ENCODE assay signal across 8 mouse cellular contexts in genomic region chr15:97831987-97832640, GRCm38 (mm10). TPM values are rescaled to one million over a fixed set of nuclear protein-coding genes. Genes with fewer than 3 reads are reported as not detected.
DNase-seq lines count a peak whose midpoint lies in the region; ATAC-seq and TF ChIP-seq lines count a peak whose summit lies in the region.

No protein-coding gene starts in this region.

- 3% methylated on average over 10 of the region's 10 CpGs for WGBS in embryonic facial prominence, embryonic 14.5 days
- WGBS in hindbrain, embryonic 10.5 days, result 4% methylated on average over 10 of the region's 10 CpGs
- 19% methylated on average over 10 of the region's 10 CpGs for WGBS in liver, adult 2 months

- intact Hi-C loops in left cerebral cortex, adult 2 months (cut with DNase I), result loop anchor here (2.0 kb wide), 1 partner anchor 47 kb away; no protein-coding TSS in a partner anchor
- intact Hi-C loops in left cerebral cortex, postnatal 14 days (cut with DNase I), result loop anchor here (5.0 kb wide), 1 partner anchor 45 kb away; no protein-coding TSS in a partner anchor

- H3K79me2 ChIP-seq in liver, adult 2 months (ENCODE audit: control insufficient read depth, insufficient read depth, low read length), result no peaks in the 10 kb centered on the region

- TF ChIP-seq POLR2A in liver, adult 2 months (IDR thresholded peaks at IDR 0.05; ENCODE audit: extremely low read depth, insufficient read depth, low read length), result no peak

- H3K9ac ChIP-seq in embryonic facial prominence, embryonic 14.5 days (ENCODE audit: low read depth, low read length), result peak overlapping the region; percentile 97
- H3K9ac ChIP-seq in liver, adult 2 months (ENCODE audit: low read depth, low read length), result peak overlapping the region; percentile 47; the same call in 1 of the 2 replicates

- no peaks in the 10 kb centered on the region for H3K27me3 ChIP-seq in embryonic facial prominence, embryonic 14.5 days (replicated peaks; ENCODE audit: control insufficient read depth, insufficient read depth, low read length)
- peaks cover 11% of the 10 kb centered on the region for H3K27me3 ChIP-seq in hindbrain, embryonic 10.5 days (ENCODE audit: insufficient read depth, poor library complexity, severe bottlenecking)
- H3K27me3 ChIP-seq in liver, adult 2 months (ENCODE audit: control insufficient read depth, insufficient read depth, low read length), result no peaks in the 10 kb centered on the region

- no peaks in the 10 kb centered on the region for H3K9me3 ChIP-seq in embryonic facial prominence, embryonic 14.5 days (ENCODE audit: control insufficient read depth, low read length)
- no peaks in the 10 kb centered on the region for H3K9me3 ChIP-seq in hindbrain, embryonic 10.5 days

- peak overlapping the region; percentile 74 for H3K4me2 ChIP-seq in embryonic facial prominence, embryonic 14.5 days (ENCODE audit: low read depth, low read length)

- TF ChIP-seq CTCF in left cerebral cortex, adult 2 months (IDR thresholded peaks at IDR 0.05), result no peak
- TF ChIP-seq CTCF in liver, adult 2 months (IDR thresholded peaks at IDR 0.05; ENCODE audit: low read depth, low read length), result no peak

- H3K4me1 ChIP-seq in embryonic facial prominence, embryonic 14.5 days (ENCODE audit: control insufficient read depth, insufficient read depth, low read length), result peaks cover 48% of the 10 kb centered on the region
- H3K4me1 ChIP-seq in hindbrain, embryonic 10.5 days (replicated peaks), result peaks cover 72% of the 10 kb centered on the region
- peaks cover 7% of the 10 kb centered on the region; the same call in 1 of the 2 replicates for H3K4me1 ChIP-seq in liver, adult 2 months (ENCODE audit: control insufficient read depth, insufficient read depth, low read length)

- peak overlapping the region; percentile 95 for H3K27ac ChIP-seq in left cerebral cortex, adult 2 months
- H3K27ac ChIP-seq in embryonic facial prominence, embryonic 14.5 days (replicated peaks; ENCODE audit: low read depth, low read length), result peak overlapping the region; percentile 98
- peak overlapping the region; percentile 99 for H3K27ac ChIP-seq in hindbrain, embryonic 10.5 days
- peak overlapping the region; percentile 40 for H3K27ac ChIP-seq in liver, adult 2 months (replicated peaks; ENCODE audit: insufficient read depth, low read depth, low read length)

- H3K36me3 ChIP-seq in embryonic facial prominence, embryonic 14.5 days (ENCODE audit: control insufficient read depth, insufficient read depth, low read length), result no peaks in the 10 kb centered on the region
- H3K36me3 ChIP-seq in hindbrain, embryonic 10.5 days, result no peaks in the 10 kb centered on the region
- H3K36me3 ChIP-seq in liver, adult 2 months (ENCODE audit: control insufficient read depth, insufficient read depth, low read length), result no peaks in the 10 kb centered on the region

- ATAC-seq in embryonic facial prominence, embryonic 14.5 days (ENCODE audit: low read depth), result no peak

- peak overlapping the region; percentile 73 for H3K4me3 ChIP-seq in left cerebral cortex, adult 2 months
- H3K4me3 ChIP-seq in embryonic facial prominence, embryonic 14.5 days (ENCODE audit: low read depth, low read length), result peak overlapping the region; percentile 89
- H3K4me3 ChIP-seq in hindbrain, embryonic 10.5 days, result peak overlapping the region; percentile 91
- peak overlapping the region; percentile 70 for H3K4me3 ChIP-seq in liver, adult 2 months (ENCODE audit: insufficient read depth, low read depth, low read length)

- DNase-seq in left cerebral cortex, adult 2 months (ENCODE audit: extremely low spot score in 1 of 2, low spot score in 2 of 2), result no peak
- DNase-seq in left cerebral cortex, postnatal 14 days (ENCODE audit: low spot score in 2 of 2), result no peak
- peak; percentile 71 for DNase-seq in embryonic facial prominence, embryonic 14.5 days (ENCODE audit: low spot score)
- peak; percentile 69 for DNase-seq in hindbrain, embryonic 10.5 days (ENCODE audit: low spot score)
- peak; percentile 19 for DNase-seq in liver, adult 2 months (ENCODE audit: extremely low read depth, low read depth, low spot score)
- DNase-seq in naive thymus-derived CD4-positive, alpha-beta T cell, adult 2 months (ENCODE audit: low read depth), result peak; percentile 26
- DNase-seq in c-Kit-positive CD71-positive TER-119-positive erythroid progenitor cells, embryonic 14.5 days (ENCODE audit: low spot score), result no peak
- DNase-seq in left cerebral cortex, adult 8-10 months (ENCODE audit: low spot score in 2 of 2), result no peak

RNA-seq across cellular contexts. Expression of gene Hdac7, which starts 12.2 kb away (rescaled TPM):
- 10 to 100 TPM; 38.4 to 41.6 TPM for total RNA-seq in left cerebral cortex, adult 2 months (2021)
- total RNA-seq in left cerebral cortex, postnatal 14 days (2021), result 10 to 100 TPM; 23.7 to 25.9 TPM
- 30.8 and 31.7 TPM in 2 replicates for polyA plus RNA-seq in embryonic facial prominence, embryonic 14.5 days (2014; fragmentation: Nextera tagmentation; extraction: Ambion mirVana)
- polyA plus RNA-seq in hindbrain, embryonic 10.5 days (2016; fragmentation: Nextera tagmentation; extraction: Ambion mirVana), result 25.7 and 32.7 TPM in 2 replicates
- total RNA-seq in liver, adult 2 months (2014; rRNA removed), result 2.5 and 3.4 TPM in 2 replicates
- 5.9 and 9.5 TPM in 2 replicates for polyA plus RNA-seq in liver, adult 2 months (2012; rRNA removed)
- total RNA-seq in left cerebral cortex, adult 8-10 months (2022), result 10 to 100 TPM; 27.7 to 34.7 (median 32.9) TPM

RNA-seq across cellular contexts. Expression of gene Slc48a1, which starts 53.8 kb away (rescaled TPM):
- 100 to 1,000 TPM; 157 to 161 TPM for total RNA-seq in left cerebral cortex, adult 2 months (2021)
- total RNA-seq in left cerebral cortex, postnatal 14 days (2021), result 100 to 1,000 TPM; 157 to 169 TPM
- 37.5 and 41.9 TPM in 2 replicates for polyA plus RNA-seq in embryonic facial prominence, embryonic 14.5 days (2014; fragmentation: Nextera tagmentation; extraction: Ambion mirVana)
- polyA plus RNA-seq in hindbrain, embryonic 10.5 days (2016; fragmentation: Nextera tagmentation; extraction: Ambion mirVana), result 28.8 and 31.3 TPM in 2 replicates
- 15.2 and 21.1 TPM in 2 replicates for total RNA-seq in liver, adult 2 months (2014; rRNA removed)
- 54.9 and 58.6 TPM in 2 replicates for polyA plus RNA-seq in liver, adult 2 months (2012; rRNA removed)
- 100 to 1,000 TPM; 149 to 181 (median 177) TPM for total RNA-seq in left cerebral cortex, adult 8-10 months (2022)

Comparison
In these comparisons a context has a peak if more than half of its experiments do, and no peak if none do; other contexts are left out.
1. DNase-seq: peak in embryonic facial prominence, embryonic 14.5 days (single experiment), hindbrain, embryonic 10.5 days (single experiment), liver, adult 2 months (single experiment) and naive thymus-derived CD4-positive, alpha-beta T cell, adult 2 months (single experiment); none in left cerebral cortex, adult 2 months (0 of 2), left cerebral cortex, postnatal 14 days (0 of 2), c-Kit-positive CD71-positive TER-119-positive erythroid progenitor cells, embryonic 14.5 days (single experiment) and left cerebral cortex, adult 8-10 months (0 of 2).
2. H3K27ac ChIP-seq: peak in every context shown above with its lines; median percentile 99 in hindbrain, embryonic 10.5 days; 98 in embryonic facial prominence, embryonic 14.5 days; 95 in left cerebral cortex, adult 2 months; 40 in liver, adult 2 months.
3. Peak in every context shown above with its lines, with median percentiles within 50 percentile points of each other: H3K4me3 ChIP-seq.